16 mouse cellular contexts compared by ENCODE assay signal in the genomic region with DNA sequence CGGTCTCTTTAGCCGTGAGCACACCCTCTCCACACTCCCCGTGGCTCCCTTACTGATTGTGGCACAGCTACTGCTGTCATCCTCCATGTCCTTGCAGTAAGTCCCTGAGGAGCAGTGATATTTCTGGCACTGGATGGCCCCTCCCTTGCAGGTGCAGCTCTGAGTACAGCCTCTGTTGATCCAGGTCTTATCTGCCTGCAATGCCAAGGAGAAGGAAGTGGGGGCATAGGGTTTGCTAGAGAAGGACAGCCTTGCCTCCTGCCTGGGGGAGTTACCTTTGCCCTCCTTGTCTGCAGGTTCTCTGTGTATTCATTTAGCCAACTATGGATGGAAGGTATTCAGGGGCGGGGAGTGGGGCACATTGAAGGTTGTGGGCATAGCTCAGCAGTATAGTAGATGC.
"Had no signal": no experiment of that assay in that cellular context is flagged by ENCODE, and none has a peak within 500 bp of the region (broad histone marks: within the 10 kb centered on the region; RNA-seq: fewer than 3 reads in every experiment).

No protein-coding gene starts in this region.

- H3K4me3 ChIP-seq: limb, embryonic 10.5 days; limb, embryonic 13.5 days; liver, embryonic 12.5 days; liver, embryonic 15.5 days had no signal

- H3K27me3 ChIP-seq: limb, embryonic 13.5 days; liver, embryonic 15.5 days had no signal

- ATAC-seq: hindbrain, postnatal 0 days; liver, embryonic 12.5 days had no signal

- H3K9ac ChIP-seq: limb, embryonic 13.5 days; liver, embryonic 12.5 days; liver, embryonic 15.5 days; lung, embryonic 14.5 days had no signal

- H3K27ac ChIP-seq: hindbrain, postnatal 0 days; limb, embryonic 10.5 days; limb, embryonic 13.5 days; liver, embryonic 12.5 days; liver, embryonic 15.5 days had no signal

- H3K4me1 ChIP-seq: limb, embryonic 13.5 days had no signal

- H3K9me3 ChIP-seq: limb, embryonic 10.5 days; limb, embryonic 13.5 days; liver, embryonic 12.5 days; liver, embryonic 15.5 days had no signal

- DNase-seq: kidney, adult 18-20 months; liver; lung, embryonic 14.5 days; lung, postnatal 4 days; midbrain, embryonic 14.5 days; right cerebral cortex, postnatal 14 days; right cerebral cortex, postnatal 4 days; spleen, adult 18-20 months; thymus, adult 18-20 months; thymus, postnatal 36 days had no signal

- H3K4me2 ChIP-seq: limb, embryonic 13.5 days; liver, embryonic 12.5 days; liver, embryonic 15.5 days; lung, embryonic 14.5 days; midbrain, embryonic 11.5 days had no signal

- H3K36me3 ChIP-seq: limb, embryonic 10.5 days; limb, embryonic 13.5 days; liver, embryonic 12.5 days; liver, embryonic 15.5 days had no signal
